ENCODE assay signal across 12 mouse cellular contexts in the genomic region with DNA sequence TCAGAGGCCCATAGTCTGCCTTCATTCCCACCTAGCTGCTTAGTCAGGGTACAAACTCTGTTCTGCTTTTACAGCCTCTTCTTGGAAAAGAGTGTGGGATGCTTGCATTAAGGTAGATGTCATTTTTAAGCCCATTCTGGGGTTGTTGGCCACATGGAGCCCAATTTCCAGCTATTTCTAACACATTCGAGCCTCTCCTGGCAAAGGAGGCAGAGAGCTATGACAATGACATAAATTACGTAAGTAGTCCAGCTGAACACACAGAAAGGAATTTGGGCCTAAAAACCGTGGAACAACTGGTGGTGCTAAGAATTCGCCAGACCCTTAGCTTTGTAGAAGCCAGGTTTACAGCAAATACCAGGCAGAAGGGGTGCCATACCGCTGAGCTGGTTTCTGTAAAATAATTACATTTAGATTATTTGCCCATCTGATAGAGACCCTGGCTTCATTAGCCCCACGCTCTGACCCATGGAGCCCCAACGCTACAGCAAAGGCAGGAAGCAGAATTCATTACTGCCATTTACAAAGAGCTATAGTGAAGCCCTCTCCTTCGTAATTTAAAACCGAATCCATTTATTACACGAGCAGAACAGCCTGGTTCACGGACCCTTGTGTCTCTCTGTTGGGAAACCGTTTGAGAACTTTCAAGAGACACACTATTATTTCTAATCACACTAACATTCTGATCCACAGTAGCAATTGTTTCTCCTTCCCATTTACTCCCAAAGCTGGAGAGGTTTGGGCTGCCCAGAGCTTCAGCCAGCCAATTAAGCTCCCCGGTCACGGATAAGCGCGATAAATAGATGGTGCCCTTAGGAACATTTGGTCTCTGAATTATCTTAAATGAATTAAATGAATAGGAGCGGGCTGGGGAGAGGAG. TPM values are rescaled to one million over a fixed set of nuclear protein-coding genes. Genes with fewer than 3 reads are reported as not detected.
DNase-seq lines count a peak whose midpoint lies in the region; ATAC-seq and TF ChIP-seq lines count a peak whose summit lies in the region.
"Had no signal": no experiment of that assay in that cellular context is flagged by ENCODE, and none has a peak within 500 bp of the region (broad histone marks: within the 10 kb centered on the region; RNA-seq: fewer than 3 reads in every experiment).

No protein-coding gene starts in this region.

- WGBS in intestine, embryonic 14.5 days: 57% methylated on average over 17 of the region's 17 CpGs
- WGBS in intestine, postnatal 0 days: 81% methylated on average over 17 of the region's 17 CpGs
- 61% methylated on average over 17 of the region's 17 CpGs for WGBS in embryonic facial prominence, embryonic 10.5 days
- 42% methylated on average over 17 of the region's 17 CpGs for WGBS in hindbrain, embryonic 12.5 days
- WGBS in midbrain, embryonic 14.5 days: 41% methylated on average over 17 of the region's 17 CpGs
- 71% methylated on average over 17 of the region's 17 CpGs for WGBS in liver, embryonic 12.5 days (ENCODE audit: insufficient replicate concordance)

- no peak overlapping the region for H3K4me2 ChIP-seq in intestine, embryonic 14.5 days (ENCODE audit: low read length)
- H3K4me2 ChIP-seq in intestine, postnatal 0 days (replicated peaks; ENCODE audit: low read depth): no peak overlapping the region
- H3K4me2 ChIP-seq in hindbrain, embryonic 12.5 days (replicated peaks): peak overlapping the region; percentile 18; the same call in 1 of the 2 replicates
- 0 out of 2 replicates have a peak overlapping the region, but pooled peaks have one; percentile 6 for H3K4me2 ChIP-seq in midbrain, embryonic 14.5 days (ENCODE audit: low read length)
- no peak overlapping the region for H3K4me2 ChIP-seq in liver, embryonic 12.5 days

- no peak overlapping the region for H3K4me3 ChIP-seq in intestine, embryonic 14.5 days (ENCODE audit: low read depth, low read length)
- no peak overlapping the region for H3K4me3 ChIP-seq in intestine, postnatal 0 days (ENCODE audit: low read depth, low read length)
- no peak overlapping the region for H3K4me3 ChIP-seq in embryonic facial prominence, embryonic 10.5 days
- H3K4me3 ChIP-seq in hindbrain, embryonic 12.5 days: no peak overlapping the region
- H3K4me3 ChIP-seq in midbrain, embryonic 14.5 days (replicated peaks; ENCODE audit: low read depth, low read length): no peak overlapping the region
- no peak overlapping the region for H3K4me3 ChIP-seq in liver, embryonic 12.5 days

- ATAC-seq in intestine, embryonic 14.5 days (replicated peaks; ENCODE audit: low FRiP score, low TSS enrichment, low read depth): no peak
- ATAC-seq in intestine, postnatal 0 days: no peak
- ATAC-seq in hindbrain, embryonic 12.5 days (ENCODE audit: low FRiP score): peak; percentile 69
- no peak; the same call in 1 of the 2 replicates for ATAC-seq in midbrain, embryonic 14.5 days (ENCODE audit: low FRiP score, low TSS enrichment)
- ATAC-seq in liver, embryonic 12.5 days: no peak

- H3K9ac ChIP-seq in intestine, embryonic 14.5 days (ENCODE audit: low read length): no peak overlapping the region
- H3K9ac ChIP-seq in intestine, postnatal 0 days (ENCODE audit: low read depth, low read length): no peak overlapping the region
- no peak overlapping the region for H3K9ac ChIP-seq in hindbrain, embryonic 12.5 days
- H3K9ac ChIP-seq in midbrain, embryonic 14.5 days (replicated peaks; ENCODE audit: low read length): 0 out of 2 replicates have a peak overlapping the region, but pooled peaks have one; percentile 16
- H3K9ac ChIP-seq in liver, embryonic 12.5 days: no peak overlapping the region

- no peak for DNase-seq in intestine, embryonic 14.5 days (ENCODE audit: low spot score)
- no peak for DNase-seq in embryonic facial prominence, embryonic 10.5 days (ENCODE audit: low spot score)
- DNase-seq in midbrain, embryonic 14.5 days: peak; percentile 37
- DNase-seq in cerebellum, adult 9-11 months: no peak
- DNase-seq in layer of hippocampus, adult 9-11 months: no peak
- DNase-seq: B cell, adult 2 months; heart, postnatal 36 days; lung, postnatal 36 days had no signal

- peaks cover 12% of the 10 kb centered on the region for H3K4me1 ChIP-seq in intestine, embryonic 14.5 days (replicated peaks; ENCODE audit: control insufficient read depth, insufficient read depth, low read length)
- no peaks in the 10 kb centered on the region for H3K4me1 ChIP-seq in intestine, postnatal 0 days (replicated peaks; ENCODE audit: control insufficient read depth, insufficient read depth, low read length)
- H3K4me1 ChIP-seq in embryonic facial prominence, embryonic 10.5 days: peaks cover 40% of the 10 kb centered on the region
- peaks cover 26% of the 10 kb centered on the region for H3K4me1 ChIP-seq in hindbrain, embryonic 12.5 days
- H3K4me1 ChIP-seq in midbrain, embryonic 14.5 days (ENCODE audit: control insufficient read depth, insufficient read depth, low read length): peaks cover 22% of the 10 kb centered on the region
- no peaks in the 10 kb centered on the region for H3K4me1 ChIP-seq in liver, embryonic 12.5 days

- TF ChIP-seq CTCF in intestine, postnatal 0 days (IDR thresholded peaks at IDR 0.05; ENCODE audit: low read depth): no peak

- H3K27ac ChIP-seq in intestine, embryonic 14.5 days (ENCODE audit: low read depth): 0 out of 2 replicates have a peak overlapping the region, but pooled peaks have one; percentile 2
- no peak overlapping the region for H3K27ac ChIP-seq in intestine, postnatal 0 days (ENCODE audit: low read depth, low read length)
- H3K27ac ChIP-seq in embryonic facial prominence, embryonic 10.5 days (replicated peaks): peak overlapping the region; percentile 81
- peak overlapping the region; percentile 87 for H3K27ac ChIP-seq in hindbrain, embryonic 12.5 days
- peak overlapping the region; percentile 81 for H3K27ac ChIP-seq in midbrain, embryonic 14.5 days (replicated peaks; ENCODE audit: low read depth, low read length)
- no peak overlapping the region for H3K27ac ChIP-seq in liver, embryonic 12.5 days

- no peaks in the 10 kb centered on the region for H3K27me3 ChIP-seq in intestine, embryonic 14.5 days (replicated peaks; ENCODE audit: control insufficient read depth, insufficient read depth, low read length)
- H3K27me3 ChIP-seq in intestine, postnatal 0 days (replicated peaks; ENCODE audit: control insufficient read depth, insufficient read depth, low read length): no peaks in the 10 kb centered on the region
- H3K27me3 ChIP-seq in embryonic facial prominence, embryonic 10.5 days (replicated peaks; ENCODE audit: low read depth, poor library complexity, severe bottlenecking): no peaks in the 10 kb centered on the region
- H3K27me3 ChIP-seq in hindbrain, embryonic 12.5 days: no peaks in the 10 kb centered on the region
- H3K27me3 ChIP-seq in midbrain, embryonic 14.5 days (ENCODE audit: control insufficient read depth, insufficient read depth, low read length): no peaks in the 10 kb centered on the region
- H3K27me3 ChIP-seq in liver, embryonic 12.5 days (replicated peaks): peaks cover 4% of the 10 kb centered on the region; the same call in 1 of the 2 replicates

- no peaks in the 10 kb centered on the region for H3K36me3 ChIP-seq in intestine, embryonic 14.5 days (ENCODE audit: control insufficient read depth, insufficient read depth, low read length)
- no peaks in the 10 kb centered on the region for H3K36me3 ChIP-seq in intestine, postnatal 0 days (ENCODE audit: control insufficient read depth, insufficient read depth)
- H3K36me3 ChIP-seq in embryonic facial prominence, embryonic 10.5 days (replicated peaks): no peaks in the 10 kb centered on the region
- no peaks in the 10 kb centered on the region for H3K36me3 ChIP-seq in hindbrain, embryonic 12.5 days
- no peaks in the 10 kb centered on the region for H3K36me3 ChIP-seq in midbrain, embryonic 14.5 days (ENCODE audit: control insufficient read depth, insufficient read depth, low read length)
- H3K36me3 ChIP-seq in liver, embryonic 12.5 days: no peaks in the 10 kb centered on the region

- no peaks in the 10 kb centered on the region for H3K9me3 ChIP-seq in intestine, embryonic 14.5 days (ENCODE audit: control insufficient read depth, low read length)
- no peaks in the 10 kb centered on the region for H3K9me3 ChIP-seq in intestine, postnatal 0 days (ENCODE audit: control insufficient read depth)
- no peaks in the 10 kb centered on the region for H3K9me3 ChIP-seq in embryonic facial prominence, embryonic 10.5 days
- H3K9me3 ChIP-seq in hindbrain, embryonic 12.5 days (replicated peaks): no peaks in the 10 kb centered on the region
- H3K9me3 ChIP-seq in midbrain, embryonic 14.5 days (ENCODE audit: control insufficient read depth, low read length): no peaks in the 10 kb centered on the region
- no peaks in the 10 kb centered on the region for H3K9me3 ChIP-seq in liver, embryonic 12.5 days (replicated peaks)

RNA-seq across cellular contexts. Expression of a gene that starts 12.0 kb away (rescaled TPM):
- 0.73 and 0.93 TPM in 2 replicates for polyA plus RNA-seq in intestine, embryonic 14.5 days (2014; fragmentation: Nextera tagmentation; extraction: Ambion mirVana)
- polyA plus RNA-seq in intestine, postnatal 0 days (2015; fragmentation: Nextera tagmentation; extraction: Ambion mirVana): 0.04 and 0.07 TPM in 2 replicates
- polyA plus RNA-seq in embryonic facial prominence, embryonic 10.5 days (2016; fragmentation: Nextera tagmentation; extraction: Ambion mirVana): 0.85 and 1.1 TPM in 2 replicates
- 1.7 and 1.9 TPM in 2 replicates for polyA plus RNA-seq in hindbrain, embryonic 12.5 days (2016; fragmentation: Nextera tagmentation; extraction: Ambion mirVana)
- 0.98 and 1.2 TPM in 2 replicates for polyA plus RNA-seq in midbrain, embryonic 14.5 days (2014; fragmentation: Nextera tagmentation; extraction: Ambion mirVana)
- 0.12 and 0.35 TPM in 2 replicates for polyA plus RNA-seq in liver, embryonic 12.5 days (2016; fragmentation: Nextera tagmentation; extraction: Ambion mirVana)

RNA-seq across cellular contexts. Expression of a gene that starts 30.6 kb away (rescaled TPM):
- 0.19 and 0.23 TPM in 2 replicates for polyA plus RNA-seq in intestine, embryonic 14.5 days (2014; fragmentation: Nextera tagmentation; extraction: Ambion mirVana)
- not detected in 2 replicates for polyA plus RNA-seq in intestine, postnatal 0 days (2015; fragmentation: Nextera tagmentation; extraction: Ambion mirVana)
- 0.36 and 0.41 TPM in 2 replicates for polyA plus RNA-seq in embryonic facial prominence, embryonic 10.5 days (2016; fragmentation: Nextera tagmentation; extraction: Ambion mirVana)
- polyA plus RNA-seq in hindbrain, embryonic 12.5 days (2016; fragmentation: Nextera tagmentation; extraction: Ambion mirVana): 0.10 TPM in 1 of 2 replicates, not detected in the other
- polyA plus RNA-seq in midbrain, embryonic 14.5 days (2014; fragmentation: Nextera tagmentation; extraction: Ambion mirVana): 0.18 TPM in 1 of 2 replicates, not detected in the other
- 0.11 TPM in 1 of 2 replicates, not detected in the other for polyA plus RNA-seq in liver, embryonic 12.5 days (2016; fragmentation: Nextera tagmentation; extraction: Ambion mirVana)

RNA-seq across cellular contexts. Expression of a gene that starts 38.8 kb away (rescaled TPM):
- polyA plus RNA-seq in intestine, embryonic 14.5 days (2014; fragmentation: Nextera tagmentation; extraction: Ambion mirVana): 1.8 and 206 TPM in 2 replicates
- 2.9 and 3.3 TPM in 2 replicates for polyA plus RNA-seq in intestine, postnatal 0 days (2015; fragmentation: Nextera tagmentation; extraction: Ambion mirVana)
- 18.9 and 22.0 TPM in 2 replicates for polyA plus RNA-seq in embryonic facial prominence, embryonic 10.5 days (2016; fragmentation: Nextera tagmentation; extraction: Ambion mirVana)
- 4.0 and 6.3 TPM in 2 replicates for polyA plus RNA-seq in hindbrain, embryonic 12.5 days (2016; fragmentation: Nextera tagmentation; extraction: Ambion mirVana)
- 8.5 and 8.7 TPM in 2 replicates for polyA plus RNA-seq in midbrain, embryonic 14.5 days (2014; fragmentation: Nextera tagmentation; extraction: Ambion mirVana)
- 0.77 and 1.2 TPM in 2 replicates for polyA plus RNA-seq in liver, embryonic 12.5 days (2016; fragmentation: Nextera tagmentation; extraction: Ambion mirVana)

RNA-seq across cellular contexts. Expression of a gene that starts 58.8 kb away (rescaled TPM):
- polyA plus RNA-seq in intestine, embryonic 14.5 days (2014; fragmentation: Nextera tagmentation; extraction: Ambion mirVana): 2.6 and 167 TPM in 2 replicates
- 3.5 and 4.1 TPM in 2 replicates for polyA plus RNA-seq in intestine, postnatal 0 days (2015; fragmentation: Nextera tagmentation; extraction: Ambion mirVana)
- polyA plus RNA-seq in embryonic facial prominence, embryonic 10.5 days (2016; fragmentation: Nextera tagmentation; extraction: Ambion mirVana): 0.26 and 0.34 TPM in 2 replicates
- 0.30 and 0.34 TPM in 2 replicates for polyA plus RNA-seq in hindbrain, embryonic 12.5 days (2016; fragmentation: Nextera tagmentation; extraction: Ambion mirVana)
- polyA plus RNA-seq in midbrain, embryonic 14.5 days (2014; fragmentation: Nextera tagmentation; extraction: Ambion mirVana): 0.50 and 0.61 TPM in 2 replicates
- polyA plus RNA-seq in liver, embryonic 12.5 days (2016; fragmentation: Nextera tagmentation; extraction: Ambion mirVana): 0.54 and 0.91 TPM in 2 replicates
- polyA plus RNA-seq: cortical plate, adult 2 months had no signal

Comparison
In these comparisons a context has a peak if more than half of its experiments do, and no peak if none do; other contexts are left out.
1. H3K27ac ChIP-seq: peak in intestine, embryonic 14.5 days (single experiment), embryonic facial prominence, embryonic 10.5 days (single experiment), hindbrain, embryonic 12.5 days (single experiment) and midbrain, embryonic 14.5 days (single experiment); none in intestine, postnatal 0 days (single experiment) and liver, embryonic 12.5 days (single experiment).
2. H3K4me2 ChIP-seq: peak in hindbrain, embryonic 12.5 days (single experiment) and midbrain, embryonic 14.5 days (single experiment); none in intestine, embryonic 14.5 days (single experiment), intestine, postnatal 0 days (single experiment) and liver, embryonic 12.5 days (single experiment).